Comparison of ENCODE assay signal across 10 mouse cellular contexts in the genomic region with DNA sequence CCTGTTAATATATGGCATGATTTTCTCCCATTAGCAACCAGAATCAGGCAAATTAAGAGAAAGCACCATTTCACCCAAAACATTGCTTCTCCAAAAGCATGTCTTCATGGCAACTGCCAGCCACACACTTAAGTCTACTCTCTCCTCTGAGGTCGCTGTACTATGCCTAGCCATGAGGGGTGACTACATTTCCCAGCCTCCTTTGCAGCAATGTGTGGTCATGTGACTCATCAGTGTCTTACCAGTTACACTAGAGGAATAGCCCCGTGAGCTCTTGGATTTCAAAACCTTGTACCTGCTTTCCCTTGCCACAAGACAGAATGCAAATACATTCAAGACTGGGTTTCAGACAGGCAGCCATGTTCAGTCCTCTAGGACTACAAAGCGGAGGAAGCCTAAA. TPM values are rescaled to one million over a fixed set of nuclear protein-coding genes. Genes with fewer than 3 reads are reported as not detected.
DNase-seq lines count a peak whose midpoint lies in the region; ATAC-seq and TF ChIP-seq lines count a peak whose summit lies in the region.
"Had no signal": no experiment of that assay in that cellular context is flagged by ENCODE, and none has a peak within 500 bp of the region (broad histone marks: within the 10 kb centered on the region; RNA-seq: fewer than 3 reads in every experiment).

No protein-coding gene starts in this region.

- 61% methylated on average over 3 of the region's 3 CpGs for WGBS in hindbrain, embryonic 15.5 days
- 65% methylated on average over 3 of the region's 3 CpGs for WGBS in hindbrain, embryonic 11.5 days
- 64% methylated on average over 3 of the region's 3 CpGs for WGBS in intestine, embryonic 16.5 days
- 55% methylated on average over 3 of the region's 3 CpGs for WGBS in midbrain, embryonic 15.5 days

- in situ Hi-C loops in Patski (cut with MboI; ENCODE audit: low pct_unique_long_range_greater_than_20kb), result loop anchor here (5.0 kb wide), 1 partner anchor 146 kb away; no protein-coding TSS in a partner anchor

- H3K27me3 ChIP-seq in hindbrain, embryonic 15.5 days, result no peaks in the 10 kb centered on the region
- H3K27me3 ChIP-seq in hindbrain, embryonic 11.5 days (ENCODE audit: control insufficient read depth, insufficient read depth, low read length), result no peaks in the 10 kb centered on the region
- no peaks in the 10 kb centered on the region for H3K27me3 ChIP-seq in Patski
- no peaks in the 10 kb centered on the region for H3K27me3 ChIP-seq in intestine, embryonic 16.5 days (replicated peaks; ENCODE audit: control insufficient read depth, insufficient read depth, low read length)
- H3K27me3 ChIP-seq in midbrain, embryonic 15.5 days (replicated peaks), result no peaks in the 10 kb centered on the region

- H3K36me3 ChIP-seq in hindbrain, embryonic 15.5 days, result 0 out of 2 replicates have a peak, but pooled peaks cover 3% of the 10 kb centered on the region
- H3K36me3 ChIP-seq in hindbrain, embryonic 11.5 days (ENCODE audit: control insufficient read depth, insufficient read depth, low read length), result no peaks in the 10 kb centered on the region
- no peaks in the 10 kb centered on the region for H3K36me3 ChIP-seq in intestine, embryonic 16.5 days (ENCODE audit: control insufficient read depth, insufficient read depth, low read length)
- H3K36me3 ChIP-seq in midbrain, embryonic 15.5 days (replicated peaks), result no peaks in the 10 kb centered on the region

- no peak for DNase-seq in hindbrain, embryonic 11.5 days (ENCODE audit: low spot score)
- no peak for DNase-seq in Patski (ENCODE audit: low read depth, low spot score)
- DNase-seq in gastrocnemius, adult 8-10 months (ENCODE audit: low spot score in 2 of 2), result no peak
- DNase-seq in urinary bladder, postnatal 14 days (ENCODE audit: low spot score), result no peak
- no peak for DNase-seq in right cerebral cortex, postnatal 25 days
- DNase-seq: adrenal gland, adult 2 months had no signal

- H3K4me1 ChIP-seq in hindbrain, embryonic 15.5 days (replicated peaks), result peaks cover 11% of the 10 kb centered on the region; the same call in 1 of the 2 replicates
- H3K4me1 ChIP-seq in hindbrain, embryonic 11.5 days (replicated peaks; ENCODE audit: control insufficient read depth, insufficient read depth, low read length), result no peaks in the 10 kb centered on the region
- H3K4me1 ChIP-seq in intestine, embryonic 16.5 days (ENCODE audit: control insufficient read depth, insufficient read depth, low read length), result no peaks in the 10 kb centered on the region
- H3K4me1 ChIP-seq in midbrain, embryonic 15.5 days, result peaks cover 12% of the 10 kb centered on the region

- H3K4me2 ChIP-seq in hindbrain, embryonic 15.5 days, result no peak overlapping the region
- no peak overlapping the region for H3K4me2 ChIP-seq in hindbrain, embryonic 11.5 days (replicated peaks; ENCODE audit: low read depth, low read length)
- no peak overlapping the region for H3K4me2 ChIP-seq in intestine, embryonic 16.5 days (ENCODE audit: low read depth, low read length)
- H3K4me2 ChIP-seq in midbrain, embryonic 15.5 days, result 0 out of 2 replicates have a peak overlapping the region, but pooled peaks have one; percentile 9

- no peaks in the 10 kb centered on the region for H3K9me3 ChIP-seq in hindbrain, embryonic 15.5 days
- no peaks in the 10 kb centered on the region for H3K9me3 ChIP-seq in hindbrain, embryonic 11.5 days (ENCODE audit: control insufficient read depth, low read length)
- H3K9me3 ChIP-seq in intestine, embryonic 16.5 days (ENCODE audit: control insufficient read depth, low read length), result peaks cover 3% of the 10 kb centered on the region; the same call in 1 of the 2 replicates
- no peaks in the 10 kb centered on the region for H3K9me3 ChIP-seq in midbrain, embryonic 15.5 days

- peak; percentile 62; the same call in 1 of the 2 replicates for ATAC-seq in hindbrain, embryonic 15.5 days (ENCODE audit: low FRiP score, low read depth)
- no peak for ATAC-seq in hindbrain, embryonic 11.5 days (ENCODE audit: low FRiP score)
- peak; percentile 54 for ATAC-seq in Patski
- peak; percentile 79 for ATAC-seq in intestine, embryonic 16.5 days
- ATAC-seq in midbrain, embryonic 15.5 days (replicated peaks), result peak; percentile 62

- CTCF ChIA-PET in Patski (lab: Charles Lee), result interaction anchor here (1.0 to 1.5 kb wide), 2 partner anchors 68 to 205 kb away, joined by 4 read pairs; no protein-coding TSS in a partner anchor

- no peak overlapping the region for H3K9ac ChIP-seq in hindbrain, embryonic 15.5 days
- H3K9ac ChIP-seq in hindbrain, embryonic 11.5 days (ENCODE audit: low read depth, low read length), result no peak overlapping the region
- no peak overlapping the region for H3K9ac ChIP-seq in intestine, embryonic 16.5 days (ENCODE audit: low read depth, low read length)
- no peak overlapping the region for H3K9ac ChIP-seq in midbrain, embryonic 15.5 days

- POLR2A ChIA-PET in Patski (lab: Charles Lee), result no interaction called here

- no peak overlapping the region for H3K27ac ChIP-seq in hindbrain, embryonic 15.5 days (replicated peaks)
- H3K27ac ChIP-seq in hindbrain, embryonic 11.5 days (ENCODE audit: low read depth, low read length), result no peak overlapping the region
- no peak overlapping the region for H3K27ac ChIP-seq in intestine, embryonic 16.5 days (ENCODE audit: low read length)
- H3K27ac ChIP-seq in midbrain, embryonic 15.5 days, result no peak overlapping the region
- H3K27ac ChIP-seq: macrophage had no signal

- no peak overlapping the region for H3K4me3 ChIP-seq in hindbrain, embryonic 15.5 days
- no peak overlapping the region for H3K4me3 ChIP-seq in hindbrain, embryonic 11.5 days (ENCODE audit: low read depth, low read length)
- H3K4me3 ChIP-seq in intestine, embryonic 16.5 days (ENCODE audit: low read length), result no peak overlapping the region
- no peak overlapping the region for H3K4me3 ChIP-seq in midbrain, embryonic 15.5 days

- TF ChIP-seq CTCF in Patski (IDR thresholded peaks at IDR 0.05), result no peak

RNA-seq across cellular contexts. Expression of gene Srgap1, which starts 8.6 kb away (rescaled TPM):
- polyA plus RNA-seq in hindbrain, embryonic 15.5 days (2015; fragmentation: Nextera tagmentation; extraction: Ambion mirVana), result 36.4 and 38.2 TPM in 2 replicates
- 15.8 and 26.5 TPM in 2 replicates for polyA plus RNA-seq in hindbrain, embryonic 11.5 days (2014; fragmentation: Nextera tagmentation; extraction: Ambion mirVana)
- polyA plus RNA-seq in Patski (2021), result 17.4 TPM
- 3.7 and 4.7 TPM in 2 replicates for polyA plus RNA-seq in intestine, embryonic 16.5 days (2015; fragmentation: Nextera tagmentation; extraction: Ambion mirVana)
- 41.1 and 41.8 TPM in 2 replicates for polyA plus RNA-seq in midbrain, embryonic 15.5 days (2015; fragmentation: Nextera tagmentation; extraction: Ambion mirVana)
- total RNA-seq in gastrocnemius, adult 8-10 months (2022), result under 1 TPM; 0.22 to 0.73 (median 0.45) TPM

RNA-seq across cellular contexts. Expression of gene Rxylt1, which starts 58.6 kb away (rescaled TPM):
- polyA plus RNA-seq in hindbrain, embryonic 15.5 days (2015; fragmentation: Nextera tagmentation; extraction: Ambion mirVana), result 39.5 and 42.3 TPM in 2 replicates
- polyA plus RNA-seq in hindbrain, embryonic 11.5 days (2014; fragmentation: Nextera tagmentation; extraction: Ambion mirVana), result 42.5 and 43.1 TPM in 2 replicates
- 46.4 TPM for polyA plus RNA-seq in Patski (2021)
- 43.8 and 49.5 TPM in 2 replicates for polyA plus RNA-seq in intestine, embryonic 16.5 days (2015; fragmentation: Nextera tagmentation; extraction: Ambion mirVana)
- 38.0 and 38.4 TPM in 2 replicates for polyA plus RNA-seq in midbrain, embryonic 15.5 days (2015; fragmentation: Nextera tagmentation; extraction: Ambion mirVana)
- 10 to 100 TPM; 42.6 to 48.0 (median 47.3) TPM for total RNA-seq in gastrocnemius, adult 8-10 months (2022)
